In genomic region chr7:78954619-78955018, GRCm38 (mm10) we compare ENCODE assay signal across 12 mouse cellular contexts.
"Had no signal": no experiment of that assay in that cellular context is flagged by ENCODE, and none has a peak within 500 bp of the region (broad histone marks: within the 10 kb centered on the region; RNA-seq: fewer than 3 reads in every experiment).

No protein-coding gene starts in this region.

- H3K36me3 ChIP-seq: liver, embryonic 15.5 days had no signal

- H3K27me3 ChIP-seq: liver, embryonic 15.5 days had no signal

- DNase-seq: kidney, adult 11 months; kidney, postnatal 36 days; lung, adult 2 months; right cerebral cortex, postnatal 4 days; spleen, adult 18-20 months; thymus, adult 18-20 months; thymus, postnatal 25 days had no signal

- H3K4me3 ChIP-seq: liver, embryonic 15.5 days; megakaryocyte, embryonic 14.5 days had no signal

- H3K4me1 ChIP-seq: liver, embryonic 15.5 days had no signal

- H3K4me2 ChIP-seq: liver, embryonic 11.5 days; liver, embryonic 15.5 days; midbrain, embryonic 11.5 days had no signal

- H3K9me3 ChIP-seq: liver, embryonic 15.5 days had no signal

- H3K9ac ChIP-seq: liver, embryonic 15.5 days had no signal

- H3K27ac ChIP-seq: liver, embryonic 15.5 days; macrophage had no signal
